Mouse (Mus musculus) MN1 (cell line): ENCODE results near the gene Cnrip1.
"Not testable (repeated sequence)": the region's sequence is repeated elsewhere in the genome, so short reads cannot be mapped to it uniquely, and the experiment has no call there.

Source experiments
- DNase-seq: peaks from one replicate; pipeline ENCODE4 v3.0.0-alpha.2; 2016; ENCODE audit warnings: low spot score

The Cnrip1 gene

DNA sequence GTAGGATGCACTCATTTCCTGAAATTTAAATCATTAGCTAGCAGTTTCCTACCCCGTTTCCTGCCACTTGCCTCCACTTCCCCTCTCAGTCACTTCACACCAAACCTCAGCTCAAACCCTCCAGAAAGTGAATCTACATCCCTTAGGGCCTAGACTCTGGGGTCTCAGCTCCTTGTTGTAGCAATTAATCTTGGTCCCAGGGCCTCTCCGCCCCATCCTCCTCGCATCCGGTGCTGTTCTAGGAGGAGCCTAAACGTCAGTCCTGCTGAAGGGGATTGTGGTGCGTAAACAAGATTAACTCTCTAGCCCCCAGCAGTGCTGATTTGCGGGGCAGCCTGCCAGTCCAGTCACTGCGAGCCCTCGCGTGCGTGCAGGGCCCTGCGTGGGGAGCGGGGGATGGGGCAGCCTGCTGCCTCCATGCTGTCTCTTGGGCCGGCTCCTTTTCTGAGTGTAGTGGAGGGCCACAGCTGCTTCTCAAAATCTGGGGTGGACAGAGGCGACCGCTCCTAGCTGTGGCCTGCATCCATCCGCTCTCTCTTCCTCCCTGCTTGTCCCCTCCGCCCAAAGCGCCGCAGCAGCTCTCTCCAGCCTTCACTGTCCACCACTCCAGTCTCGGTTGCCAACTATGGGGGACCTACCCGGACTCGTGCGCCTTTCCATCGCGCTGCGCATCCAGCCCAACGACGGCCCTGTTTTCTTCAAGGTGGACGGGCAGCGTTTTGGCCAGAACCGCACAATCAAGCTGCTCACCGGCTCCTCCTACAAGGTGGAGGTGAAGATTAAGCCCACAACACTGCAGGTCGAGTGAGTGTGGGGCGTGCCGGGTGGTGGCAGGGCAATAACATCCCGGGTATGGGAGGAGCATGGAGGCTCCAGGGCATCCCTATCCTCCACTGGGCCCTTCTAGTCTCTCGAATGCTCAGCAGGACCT lies at the start of gene Cnrip1, which contains the start of gene Plek:
Gene Cnrip1 (plus strand): TSS at position 42 of the 931 bp plus-strand sequence.
Gene Plek (minus strand): TSS at position 837 of the 931 bp plus-strand sequence.
- peak; percentile 84 for DNase-seq

DNA sequence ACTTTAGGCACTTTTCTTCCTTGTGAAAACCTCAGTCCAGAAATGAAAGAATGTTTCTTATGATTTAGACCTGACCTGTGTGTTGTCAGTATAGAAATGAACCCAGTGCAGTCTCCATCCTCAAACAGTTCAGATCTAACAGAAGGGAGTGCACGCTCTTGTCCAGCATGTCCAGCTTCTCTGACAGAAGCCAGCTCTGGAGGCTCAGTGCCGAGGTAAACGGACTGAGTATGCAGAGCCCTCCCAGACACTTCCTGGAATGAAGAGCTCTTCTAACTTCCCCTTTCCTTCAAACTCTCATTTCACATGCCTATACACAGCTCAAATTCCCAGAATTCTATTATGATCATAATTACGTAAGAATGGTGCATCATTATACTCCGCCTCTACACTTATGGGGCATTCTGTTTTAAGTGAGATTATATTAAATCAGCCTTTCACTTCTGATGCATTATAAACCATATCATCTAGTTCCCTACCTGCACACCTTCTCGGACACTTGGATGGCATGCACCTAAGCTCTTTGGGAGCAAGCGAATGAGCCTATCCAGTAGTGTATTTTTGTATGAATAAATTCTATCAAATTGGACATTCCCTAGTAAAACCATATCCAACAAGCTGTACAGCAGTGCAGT lies 48.5 kb upstream of the Cnrip1 start:
- no peak for DNase-seq

DNA sequence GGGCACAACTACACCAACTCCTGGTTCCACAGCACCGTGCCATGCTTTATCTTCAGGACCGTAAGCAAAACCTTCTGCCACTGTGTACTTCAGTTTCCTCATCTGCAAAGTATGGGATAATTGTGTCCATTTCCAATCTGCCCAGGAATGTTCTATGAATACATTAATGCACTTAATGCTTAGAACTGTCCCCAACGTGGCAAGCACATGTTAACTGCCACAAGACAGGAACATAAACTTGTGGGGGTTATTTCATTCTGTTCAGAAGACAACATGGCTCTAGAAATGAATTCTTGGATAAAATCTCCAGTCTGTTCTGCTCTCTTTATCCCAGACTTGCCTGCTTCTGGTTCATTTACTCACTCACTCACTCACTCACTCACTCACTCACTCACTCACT lies 47.6 kb upstream of the Cnrip1 start:
- DNase-seq, result no peak

- no peak for DNase-seq
These were observed 46.2 kb upstream of the Cnrip1 start for GRCm38 (mm10) chr11:17004899-17005846.

- not testable (repeated sequence) for DNase-seq
These were observed 44.9 kb upstream of the Cnrip1 start for GRCm38 (mm10) chr11:17006526-17006925.

- no peak for DNase-seq
These were observed 43.7 kb upstream of the Cnrip1 start for GRCm38 (mm10) chr11:17007517-17008173.

- DNase-seq, result no peak
These were observed 42.9 kb upstream of the Cnrip1 start for GRCm38 (mm10) chr11:17008498-17008941.

- no peak for DNase-seq
These were observed 38.4 kb upstream of the Cnrip1 start for GRCm38 (mm10) chr11:17012948-17013347.

GRCm38 (mm10) chr11:17019328-17019727 lies 32.1 kb upstream of the Cnrip1 start:
- DNase-seq, result no peak

GRCm38 (mm10) chr11:17023206-17023605 lies 28.2 kb upstream of the Cnrip1 start:
- DNase-seq, result no peak

GRCm38 (mm10) chr11:17023984-17024383 lies 27.4 kb upstream of the Cnrip1 start:
- no peak for DNase-seq

- peak; percentile 3 for DNase-seq
These were observed 5.6 kb upstream of the Cnrip1 start for GRCm38 (mm10) chr11:17045806-17046205.

DNA sequence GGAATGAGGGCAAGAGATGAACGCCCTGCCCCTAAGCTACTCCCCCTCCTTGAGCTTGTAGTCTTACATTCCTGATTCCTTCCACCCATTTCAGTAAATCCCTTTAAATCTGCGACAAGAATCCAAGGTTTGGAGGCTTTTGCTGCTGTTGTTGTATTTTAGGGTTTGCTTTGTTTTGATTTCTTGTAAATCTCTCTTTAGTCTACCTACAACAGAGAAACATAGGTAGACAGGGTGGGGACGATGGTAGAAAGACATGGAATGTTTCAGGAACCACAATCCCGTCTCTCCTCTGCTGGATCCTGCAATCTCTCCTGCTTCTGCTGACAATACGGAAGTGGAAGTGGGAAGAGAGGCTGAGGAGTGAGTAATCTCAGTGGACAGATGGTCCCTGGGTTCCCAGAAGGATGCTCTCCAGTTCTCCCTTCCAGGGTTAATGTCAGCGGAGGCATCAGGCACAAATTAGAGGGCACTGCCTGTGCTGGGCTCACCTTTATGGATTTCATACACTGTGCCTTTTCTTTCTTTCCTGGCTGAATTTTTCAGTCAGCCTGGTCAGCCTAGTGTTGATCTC lies 1.2 kb downstream of the Cnrip1 start:
- DNase-seq, result peak; percentile 62

- DNase-seq, result not testable (repeated sequence)
These were observed 18.0 kb downstream of the Cnrip1 start for GRCm38 (mm10) chr11:17069360-17069759.

GRCm38 (mm10) chr11:17075656-17076055 lies 24.3 kb downstream of the Cnrip1 start:
- peak; percentile 5 for DNase-seq

GRCm38 (mm10) chr11:17082086-17082485 lies 30.7 kb downstream of the Cnrip1 start:
- no peak for DNase-seq

DNA sequence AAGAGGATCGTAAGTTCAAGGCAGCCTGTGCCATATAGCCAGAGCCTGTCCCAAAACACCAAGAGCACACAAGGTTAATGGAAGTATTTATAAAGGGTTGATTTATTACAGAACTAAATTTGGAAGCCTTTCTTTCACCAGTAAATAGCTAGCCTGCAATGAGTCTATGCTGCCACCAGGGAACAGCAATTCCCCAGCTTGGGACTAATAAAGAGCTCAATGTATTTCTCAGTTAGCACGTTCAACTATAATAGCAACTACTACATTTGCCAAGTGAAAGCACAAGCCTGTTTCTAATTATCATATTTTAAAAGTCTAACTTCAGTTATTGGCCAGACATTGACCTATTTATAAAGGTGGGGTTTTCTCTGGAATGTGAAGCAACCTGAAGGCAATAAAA lies 31.6 kb downstream of the Cnrip1 start:
- peak; percentile 69 for DNase-seq

GRCm38 (mm10) chr11:17083455-17083854 lies 32.1 kb downstream of the Cnrip1 start:
- DNase-seq, result peak; percentile 5

DNA sequence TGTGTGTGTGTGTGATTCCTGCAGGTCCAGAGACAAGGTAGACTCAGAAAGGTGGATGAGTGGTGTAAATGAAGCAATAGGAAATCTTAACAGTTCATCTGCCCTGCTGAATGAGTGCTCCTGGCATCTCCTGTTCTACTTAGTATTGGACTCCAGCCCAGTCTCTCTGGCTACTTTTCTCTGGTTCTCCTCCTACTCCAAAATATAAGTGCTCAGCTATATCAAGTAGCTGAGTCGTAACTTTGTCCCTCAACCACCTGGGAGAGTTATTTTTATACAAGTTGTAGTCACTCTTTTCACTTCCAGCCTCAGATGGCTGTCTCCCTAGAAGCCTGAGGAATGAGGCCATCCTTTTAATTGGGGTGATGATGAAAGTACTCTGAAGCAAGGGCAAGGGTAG lies 32.5 kb downstream of the Cnrip1 start:
- DNase-seq, result peak; percentile 8

- no peak for DNase-seq
These were observed 34.7 kb downstream of the Cnrip1 start for GRCm38 (mm10) chr11:17086106-17086505.

- no peak for DNase-seq
These were observed 55.5 kb downstream of the Cnrip1 start for GRCm38 (mm10) chr11:17106936-17107335.
